Mouse (Mus musculus): ENCODE results near the gene Pnrc2.

Pnrc2 gene

DNA sequence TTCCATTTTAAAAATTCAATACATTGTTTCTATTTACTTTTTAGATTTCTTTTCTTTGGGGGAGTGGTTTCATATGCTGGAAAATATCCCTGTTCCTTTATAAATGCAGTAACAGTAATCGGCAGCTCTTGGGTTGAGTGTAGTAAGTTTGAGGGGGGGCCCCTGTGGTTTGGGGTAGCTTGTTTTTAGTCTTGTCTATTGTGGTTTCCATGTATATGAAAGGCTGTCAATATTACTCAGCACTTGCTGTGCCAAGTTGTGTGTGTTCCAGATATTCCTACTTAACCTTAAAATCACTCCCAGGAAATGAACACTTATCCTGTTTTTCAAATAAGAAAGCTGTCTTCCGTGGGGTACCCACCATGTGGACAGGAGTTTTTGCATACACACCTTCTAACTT, 4.7 kb downstream of the Pnrc2 start:
- DNase-seq, result no peak

DNA sequence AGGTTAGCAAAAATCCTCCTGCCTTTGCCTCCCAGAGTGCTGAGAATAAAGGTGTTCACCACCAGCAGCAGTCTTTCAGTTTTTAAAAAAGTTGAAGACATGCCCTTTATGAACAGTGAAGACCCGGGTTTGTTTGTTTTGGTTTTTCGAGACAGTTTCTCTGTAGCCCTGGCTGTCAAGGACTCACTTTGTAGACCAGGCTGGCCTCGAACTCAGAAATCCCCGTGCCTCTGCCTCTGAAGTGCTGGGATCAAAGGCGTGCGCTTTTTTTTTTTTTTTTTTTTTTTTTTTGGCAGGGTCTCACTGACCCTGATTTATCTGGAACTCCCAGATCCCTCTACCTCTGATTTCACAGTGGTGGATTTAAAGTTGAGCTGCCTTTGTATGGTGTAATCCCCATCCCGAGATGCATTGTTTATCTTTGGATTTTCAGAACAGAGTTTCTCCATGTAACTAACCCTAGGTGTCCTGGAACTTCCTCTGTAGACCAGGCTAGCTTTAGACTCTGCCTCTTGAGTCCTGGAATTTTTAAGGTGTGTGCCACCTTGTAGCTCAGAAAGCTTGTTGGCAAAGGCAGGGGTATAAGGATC, 16.0 kb downstream of the Pnrc2 start:
- DNase-seq, result no peak

DNA sequence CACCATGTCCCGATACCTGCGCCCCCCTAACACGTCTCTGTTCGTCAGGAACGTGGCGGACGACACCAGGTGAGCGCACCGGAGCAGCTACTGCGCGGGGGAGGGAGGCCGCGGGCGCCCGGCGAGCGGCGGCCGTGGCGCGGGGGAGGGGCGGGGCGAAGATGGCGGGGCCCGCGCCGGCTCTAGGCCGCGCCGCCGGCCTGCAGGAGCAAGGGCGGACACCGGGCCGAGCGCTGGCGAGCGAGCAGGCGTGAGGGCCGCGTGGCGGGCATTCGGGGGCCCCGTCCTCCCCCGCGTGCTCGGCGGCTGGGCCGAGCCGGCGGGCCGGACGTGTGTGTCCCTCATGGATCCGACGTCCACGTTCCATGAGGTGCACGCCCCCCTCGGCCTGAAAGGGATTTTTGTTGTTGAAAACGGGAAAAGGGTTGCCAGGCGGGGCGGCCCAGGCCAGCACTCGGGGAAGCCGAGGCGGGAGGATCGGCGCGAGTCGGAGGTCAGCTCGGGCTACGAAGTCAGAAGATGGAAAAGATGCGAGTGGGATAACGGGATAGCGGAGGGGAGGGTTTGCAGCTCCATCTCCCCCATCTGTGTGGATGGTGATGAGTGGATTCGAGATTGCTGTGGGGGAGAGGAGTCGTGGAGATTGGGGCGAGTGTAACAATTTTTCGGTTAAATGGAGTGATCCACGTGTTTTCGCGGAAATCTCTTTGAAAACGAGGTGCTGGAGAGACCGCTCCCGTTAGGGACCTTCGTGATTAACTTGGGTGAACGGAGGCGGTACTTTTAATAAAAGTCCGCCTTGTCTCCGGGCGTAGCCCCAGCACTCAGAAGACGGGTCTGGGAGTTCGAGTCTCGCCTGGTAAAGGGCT, 17.2 kb downstream of the Pnrc2 start:
- peak; percentile 72 for DNase-seq

DNA sequence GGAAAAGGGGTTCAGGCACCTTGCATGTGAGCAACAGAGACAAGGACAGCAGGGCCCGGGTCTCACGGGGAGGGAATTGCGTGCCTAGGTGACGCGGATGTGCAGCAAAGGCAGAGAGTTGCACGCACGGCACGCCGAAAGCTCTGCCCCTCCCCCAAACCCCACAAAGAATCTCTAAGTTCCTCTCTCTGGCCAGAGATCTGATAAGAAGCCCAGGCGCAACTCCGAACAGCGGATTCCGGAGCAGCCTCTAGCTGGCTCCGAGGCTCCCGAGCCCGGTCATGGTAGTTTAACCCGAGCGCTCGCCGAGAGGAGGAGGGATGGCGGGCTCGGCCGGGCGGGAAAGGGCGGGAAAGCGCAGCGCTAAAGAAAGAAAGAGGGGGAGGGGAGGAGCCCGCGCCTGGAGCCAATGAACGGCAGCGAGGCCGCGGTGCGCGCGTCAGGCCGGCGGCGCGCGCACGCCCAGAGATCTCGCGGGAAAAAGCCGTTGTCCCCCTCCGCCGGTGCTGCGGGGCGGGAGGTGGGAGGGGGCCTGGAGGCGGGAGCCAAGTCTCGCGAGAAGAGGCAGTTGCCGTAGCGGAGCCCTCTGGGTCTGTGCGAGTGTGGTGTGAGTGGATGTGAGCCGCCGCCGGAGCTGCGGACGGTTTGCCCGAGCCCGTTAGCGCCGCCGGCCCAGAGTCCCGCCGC, 18.0 kb downstream of the Pnrc2 start, which contains the start of gene Srsf10:
Gene Srsf10 (plus strand): TSS at position 212 of the 687 bp plus-strand sequence.
- DNase-seq, result peak; percentile 94

DNA sequence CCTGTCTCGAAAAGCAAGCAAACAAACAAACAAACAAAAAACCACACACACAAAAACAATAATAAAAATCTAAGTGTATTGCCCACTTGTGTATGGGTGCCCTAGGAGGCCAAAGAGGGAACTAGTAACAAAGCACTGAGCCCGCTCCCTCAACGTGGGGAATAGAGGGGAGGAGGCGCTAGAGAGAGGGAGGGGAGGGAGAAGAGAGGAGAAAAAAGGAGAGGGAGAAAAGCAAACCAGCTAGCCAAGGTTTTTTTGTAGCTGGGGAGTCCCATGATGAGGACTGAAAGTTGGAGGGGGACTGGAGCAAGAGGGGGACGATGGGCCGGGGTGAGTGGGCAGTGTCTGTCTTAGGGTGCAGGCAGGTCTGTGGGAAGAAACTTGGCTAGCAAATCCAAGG, 18.6 kb downstream of the Pnrc2 start:
- DNase-seq, result no peak

DNA sequence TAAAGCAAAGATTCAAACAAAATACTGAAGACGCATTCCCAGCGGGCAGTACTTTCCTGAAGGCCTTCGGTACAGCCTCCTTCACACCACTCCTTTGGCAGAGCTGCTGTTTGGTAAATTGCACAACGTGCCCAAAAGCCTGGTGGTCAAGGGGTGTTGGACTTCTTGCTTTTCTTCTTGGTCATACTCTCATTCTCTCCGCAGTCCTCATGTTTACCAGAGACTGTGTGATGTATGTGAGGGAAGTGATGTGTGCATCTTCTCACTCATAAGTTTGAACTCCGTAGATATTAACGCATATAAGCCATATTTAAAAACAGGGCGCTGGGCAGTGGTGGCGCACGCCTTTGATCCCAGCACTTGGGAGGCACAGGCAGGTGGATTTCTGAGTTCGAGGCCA, 19.0 kb downstream of the Pnrc2 start:
- no peak for DNase-seq

DNA sequence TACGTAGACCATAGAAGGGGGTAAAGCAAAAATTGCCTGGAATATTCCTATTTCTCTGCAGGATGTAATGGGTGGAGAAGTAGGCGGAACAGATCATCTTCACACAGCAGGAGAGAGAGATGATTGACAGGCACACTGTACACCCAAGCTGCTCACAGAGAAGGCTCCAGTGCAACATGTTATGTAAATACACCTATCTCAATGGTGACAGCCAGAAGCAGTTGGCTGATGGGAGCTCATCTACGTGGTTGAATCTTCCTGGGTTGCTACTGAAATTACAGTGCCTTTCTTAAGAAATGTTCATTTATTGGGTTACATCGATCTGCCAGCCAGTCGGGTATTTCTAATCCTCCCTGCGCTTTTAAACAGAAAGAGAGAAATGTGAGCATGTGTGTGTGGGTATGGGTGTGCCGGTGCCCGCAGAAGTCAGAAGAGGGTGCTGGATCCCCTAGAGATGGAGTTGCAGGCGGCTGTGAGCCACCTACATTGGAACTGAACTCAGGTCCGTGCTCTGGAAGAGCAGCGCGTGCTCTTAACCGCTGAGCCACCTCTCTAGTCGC, 19.6 kb downstream of the Pnrc2 start:
- DNase-seq, result no peak

DNA sequence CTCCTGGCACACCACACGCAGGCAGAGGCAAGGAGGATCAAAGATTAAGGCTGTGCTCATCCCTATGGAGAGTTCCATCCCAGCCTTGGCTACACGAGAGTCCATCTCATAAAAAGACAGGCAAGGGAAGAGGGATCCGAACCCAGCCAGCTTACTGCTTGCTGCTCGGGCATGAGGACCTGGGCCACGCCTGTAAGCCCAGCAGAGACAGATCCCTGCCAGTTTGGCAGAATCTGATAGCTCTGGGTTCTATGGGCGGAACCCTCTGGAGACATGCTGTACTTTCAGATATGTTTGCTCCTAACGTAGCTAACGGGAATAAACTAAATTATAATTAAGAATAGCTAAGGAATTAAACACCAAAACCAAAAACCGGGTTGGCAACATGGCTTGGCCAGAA, 21.7 kb downstream of the Pnrc2 start:
- no peak for DNase-seq

DNA sequence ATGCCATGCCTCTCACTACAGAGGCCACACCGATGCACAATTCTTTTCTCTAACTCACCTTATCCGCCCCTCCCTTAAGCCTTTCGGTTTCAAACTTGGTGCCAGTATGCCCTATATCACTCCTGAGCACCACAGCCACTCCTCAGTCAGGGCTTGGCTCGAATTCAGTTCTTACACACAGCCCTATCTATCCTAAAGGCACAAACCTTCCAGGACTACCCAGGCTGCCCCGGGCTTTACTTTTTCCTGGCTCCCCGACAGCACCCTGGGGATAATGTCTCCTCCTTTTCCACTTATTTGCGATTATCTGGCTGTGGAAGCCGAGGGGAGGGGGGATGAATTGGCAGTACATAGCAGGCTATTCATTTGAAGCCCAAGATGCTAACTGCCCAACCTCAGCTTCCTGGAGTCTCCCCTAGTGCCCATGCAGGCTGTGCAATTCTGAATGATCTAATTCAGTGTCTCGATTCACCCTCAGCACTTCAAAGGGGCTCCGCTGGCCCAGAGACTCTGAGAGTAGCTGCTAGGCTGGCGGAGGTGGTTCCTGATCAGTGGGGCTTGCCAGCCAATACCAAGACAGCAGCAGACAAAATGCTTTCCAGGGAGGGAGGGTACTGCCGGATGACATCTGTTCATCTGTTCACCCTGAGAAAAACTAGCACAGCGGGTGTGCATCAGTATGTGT, 23.1 kb downstream of the Pnrc2 start:
- DNase-seq, result no peak

DNA sequence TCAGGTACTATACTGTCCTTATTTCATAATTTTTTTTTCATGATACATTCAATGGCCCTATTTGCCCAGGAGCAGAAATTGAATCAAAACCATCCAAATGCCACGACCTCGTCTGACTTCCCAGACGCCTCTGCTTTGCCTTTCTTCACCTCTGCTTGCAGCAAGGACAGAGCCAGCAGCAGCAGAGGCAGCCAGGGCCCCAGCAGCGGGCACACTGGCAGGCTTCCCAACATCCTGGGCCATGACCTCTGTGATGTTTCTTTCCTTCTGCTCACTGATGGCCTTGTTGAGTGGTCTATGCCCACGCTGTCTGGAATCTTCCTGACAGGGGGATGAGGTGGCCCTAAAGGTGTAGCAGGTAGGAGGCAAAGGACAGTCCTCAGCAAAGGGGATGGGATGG, 26.1 kb downstream of the Pnrc2 start:
- DNase-seq, result no peak

DNA sequence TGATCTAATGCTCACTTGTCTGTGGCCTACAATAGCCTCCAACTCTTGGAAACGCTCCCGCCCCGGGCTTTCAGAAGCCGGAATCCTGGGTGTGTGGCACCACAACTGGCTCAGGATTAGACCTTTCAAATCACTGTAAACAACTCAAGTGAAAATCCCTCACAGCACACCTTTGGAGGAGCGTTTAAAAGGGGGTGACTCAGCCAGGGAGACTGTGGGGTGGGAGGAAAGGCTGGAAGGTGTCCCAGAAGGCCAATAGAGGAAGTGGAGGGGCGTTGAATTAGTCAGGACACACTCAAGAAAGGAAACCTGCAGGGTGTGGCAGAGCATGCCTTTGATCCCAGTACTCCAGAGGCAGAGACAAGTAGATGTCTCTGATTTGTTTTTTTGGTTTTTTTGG, 29.2 kb downstream of the Pnrc2 start:
- no peak for DNase-seq

DNA sequence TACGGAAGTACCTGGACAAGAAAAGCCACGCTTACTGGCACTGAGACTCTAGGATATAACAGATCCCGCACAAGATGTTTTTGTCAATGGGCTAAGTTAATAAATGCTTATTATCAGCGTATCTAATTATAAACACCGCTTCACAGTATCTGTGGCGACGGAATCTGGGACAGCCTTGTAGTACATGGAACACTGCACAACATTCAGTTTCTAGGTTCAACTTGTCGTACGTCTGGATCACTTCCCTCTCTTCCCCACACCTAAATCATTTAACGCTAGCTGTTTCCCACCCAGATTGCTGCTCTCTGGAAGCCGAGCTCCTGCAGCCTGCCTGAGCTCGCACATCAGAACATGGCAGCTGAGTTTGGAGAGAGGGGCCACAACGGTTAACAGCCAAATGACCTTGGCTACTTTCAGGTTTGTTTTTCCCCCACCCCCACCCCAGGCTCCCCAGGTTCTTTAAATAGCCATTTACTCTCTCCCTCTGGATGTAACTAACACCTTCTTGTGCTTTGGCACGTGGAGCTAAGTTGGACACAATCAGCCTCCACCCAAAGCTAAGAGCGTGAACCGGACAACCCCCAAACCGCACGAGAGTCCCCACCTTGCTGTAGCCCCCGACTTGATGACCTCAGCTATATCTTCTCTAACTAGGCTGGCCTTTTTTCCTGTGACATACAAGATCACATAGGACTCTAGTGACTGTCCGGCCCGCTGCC, 34.2 kb downstream of the Pnrc2 start:
- DNase-seq, result no peak

DNA sequence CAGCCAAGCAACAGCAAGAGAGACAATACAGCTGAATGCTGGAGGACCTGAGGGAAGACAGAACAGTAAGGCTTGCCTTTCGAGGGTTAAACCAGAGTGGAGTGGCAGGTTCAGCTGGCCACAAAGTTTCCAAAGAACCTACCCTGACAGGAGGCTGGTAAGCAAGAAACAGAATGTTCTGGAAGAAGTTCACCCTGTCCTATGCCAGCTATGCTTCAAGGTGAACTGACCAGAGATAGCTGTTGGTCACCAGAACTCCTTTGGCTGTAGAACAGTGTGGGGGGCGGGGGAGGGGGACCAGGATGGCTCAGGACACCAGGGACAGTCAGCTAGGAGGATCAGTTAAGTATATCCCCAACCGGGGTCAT, 34.7 kb downstream of the Pnrc2 start:
- DNase-seq, result no peak

DNA sequence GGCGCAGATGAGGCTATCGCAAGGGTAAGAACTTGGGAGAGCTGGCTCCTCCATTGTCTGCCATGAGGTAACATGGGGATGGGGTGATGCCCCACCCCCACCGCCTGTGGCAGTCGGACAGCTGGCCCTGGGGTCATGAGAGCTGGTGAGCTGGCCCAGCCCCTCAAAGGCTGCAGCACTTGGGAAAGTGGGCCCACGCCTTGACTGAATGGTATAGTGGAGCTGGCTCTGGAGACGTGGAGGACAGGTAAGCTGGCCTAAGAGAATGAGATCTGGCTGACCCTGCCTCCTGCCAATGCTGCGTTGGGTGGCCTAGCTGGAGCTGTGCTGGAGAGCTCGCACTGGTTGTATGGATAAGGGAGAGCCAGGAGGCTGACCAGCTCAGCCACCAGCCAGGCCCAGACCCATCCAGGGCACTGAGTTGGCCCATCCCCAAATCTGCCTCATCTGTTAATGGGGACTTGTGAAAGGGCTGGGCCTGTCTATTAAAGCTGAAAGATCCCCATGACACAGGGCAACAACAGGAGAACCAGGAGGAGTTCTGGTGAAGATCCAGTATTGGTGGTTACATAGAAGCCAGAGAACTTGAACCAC, 39.4 kb downstream of the Pnrc2 start:
- no peak for DNase-seq

DNA sequence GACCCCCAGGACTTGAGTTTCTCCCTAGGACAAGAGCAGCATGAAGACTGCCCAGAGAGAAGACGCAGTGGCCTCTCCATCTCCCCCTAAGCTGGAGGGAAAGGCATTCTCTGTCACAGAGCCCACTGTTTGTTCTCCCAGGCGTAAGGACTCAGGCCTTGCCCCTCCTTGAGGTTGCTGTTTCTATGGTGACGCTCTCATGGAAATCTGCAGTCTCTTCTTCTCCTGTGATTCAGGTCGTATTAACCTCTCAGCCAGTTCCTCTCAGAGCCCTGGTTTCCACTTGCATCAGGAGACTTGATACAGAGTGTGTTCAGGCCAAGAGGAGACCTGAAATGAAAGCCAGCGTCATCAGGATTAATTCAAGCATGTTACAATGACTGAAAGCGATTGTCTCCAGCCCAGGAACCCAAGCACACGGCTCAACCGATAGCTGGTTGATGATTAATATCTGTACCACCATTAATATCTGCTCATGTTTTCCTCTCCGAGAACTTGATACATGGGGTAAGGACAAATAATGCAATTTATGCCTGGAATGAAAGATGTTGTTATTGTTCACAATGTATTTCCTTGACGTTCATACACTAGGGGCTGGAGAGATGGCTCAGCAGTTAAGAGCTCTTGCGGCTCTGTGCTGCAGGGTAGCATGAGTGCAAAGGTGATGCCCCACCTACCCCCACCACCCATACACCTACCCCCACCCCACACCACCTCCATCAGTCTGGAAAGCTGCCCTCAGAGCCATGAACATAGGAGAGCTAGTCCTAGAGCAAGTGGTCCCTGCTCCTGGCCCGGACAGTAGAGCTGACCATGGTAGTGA, 40.1 kb downstream of the Pnrc2 start:
- no peak for DNase-seq

DNA sequence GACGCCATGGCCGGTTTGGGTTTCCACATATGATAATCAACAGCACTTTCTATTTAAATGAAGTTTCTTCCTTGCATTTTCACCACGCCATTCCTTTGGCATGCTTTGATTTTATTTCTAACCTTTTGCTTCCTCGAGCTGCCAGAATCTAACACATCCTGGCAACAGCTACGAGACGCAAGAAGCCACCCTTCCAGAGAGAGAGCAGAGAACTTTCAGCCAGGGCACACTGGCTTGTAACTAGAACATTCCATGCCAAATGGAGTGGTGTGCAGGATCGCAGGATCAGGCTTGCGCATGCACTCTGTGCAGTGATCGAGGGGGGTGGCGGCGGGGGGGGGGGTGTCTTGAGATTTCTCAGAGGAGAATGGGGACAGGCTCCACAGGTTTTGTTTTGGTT, 41.6 kb downstream of the Pnrc2 start:
- peak; percentile 48 for DNase-seq

DNA sequence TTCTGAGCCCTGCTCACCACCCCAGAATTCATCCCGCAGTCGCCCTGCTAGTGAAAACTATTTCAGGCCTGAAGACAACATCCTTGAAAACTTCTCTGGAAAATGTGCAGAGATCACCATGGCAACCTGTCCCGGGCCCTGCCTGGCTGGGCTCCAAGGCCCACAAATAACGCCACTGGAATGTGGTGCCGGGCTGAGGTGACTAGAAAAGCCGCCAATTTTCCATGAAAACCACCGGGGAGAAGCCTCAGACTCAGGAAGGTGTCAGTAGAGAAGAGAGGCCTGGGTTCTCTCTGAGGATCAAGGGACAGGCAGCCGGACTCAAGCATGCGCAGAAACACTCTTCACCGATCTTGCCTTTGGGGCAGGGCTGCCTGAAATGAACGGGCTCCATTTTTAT, 45.2 kb downstream of the Pnrc2 start:
- peak; percentile 86 for DNase-seq

DNA sequence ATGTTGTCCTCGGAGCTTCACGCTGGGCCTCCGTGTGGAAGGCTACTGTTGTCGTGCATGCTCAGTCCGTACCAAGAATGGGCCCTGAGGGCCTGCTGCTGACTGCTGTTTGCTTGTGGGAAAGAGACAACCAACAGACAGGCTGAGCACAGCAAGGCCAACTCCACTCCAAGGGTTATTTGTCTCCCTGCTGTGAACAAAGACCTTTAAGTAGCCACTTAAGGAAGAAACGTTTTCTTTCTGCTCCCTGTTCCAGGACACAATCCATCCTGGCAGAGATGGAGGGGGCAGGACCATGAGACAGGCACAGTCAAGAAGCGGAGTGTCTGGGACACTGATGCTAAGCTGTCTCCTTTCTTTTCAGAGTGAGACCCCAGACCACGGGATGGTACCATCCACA, 49.4 kb downstream of the Pnrc2 start:
- DNase-seq, result no peak

DNA sequence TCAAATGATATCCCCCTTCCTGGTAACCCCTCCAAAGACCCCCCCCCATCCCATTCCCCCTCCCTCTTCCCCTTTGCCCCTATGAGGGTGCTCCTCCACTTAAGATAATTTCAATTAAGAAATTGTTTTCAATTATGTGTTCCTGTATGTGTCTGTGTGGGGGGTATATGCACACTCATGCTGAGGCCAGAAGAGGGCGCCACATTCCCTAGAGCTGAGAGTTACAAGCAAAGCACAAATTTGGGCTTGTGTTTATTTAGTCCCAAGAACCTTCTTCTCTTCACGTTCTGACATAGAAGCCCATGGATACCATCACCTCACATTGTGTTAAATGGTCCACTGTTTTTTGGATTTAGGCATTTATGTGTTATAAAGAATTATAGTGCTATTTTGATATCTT, 50.4 kb downstream of the Pnrc2 start:
- DNase-seq, result no peak

DNA sequence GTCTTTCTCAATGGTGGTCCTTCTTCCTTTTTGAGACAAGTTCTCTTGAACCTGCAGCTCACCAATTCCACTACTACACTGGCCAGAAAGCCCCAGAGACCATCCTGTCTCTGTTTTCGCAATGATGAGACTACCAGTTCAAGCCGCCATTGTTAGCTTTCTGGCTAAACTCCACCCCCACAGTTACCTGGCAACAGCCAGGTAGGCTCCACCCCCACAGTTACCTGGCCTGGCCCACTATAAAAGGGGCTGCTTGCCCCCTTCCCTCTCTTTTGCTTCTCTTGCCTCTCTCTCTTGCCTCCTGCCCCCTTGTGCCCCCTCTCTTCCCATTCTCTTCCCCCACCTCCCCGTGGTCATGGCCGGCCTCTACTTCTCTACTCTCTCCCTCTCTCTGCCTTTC, 51.9 kb downstream of the Pnrc2 start:
- DNase-seq, result no peak

Data from kidney, adult 18-20 months (tissue).